Mouse (Mus musculus) CH12F3 (cell line): ENCODE results near the gene Lonp2.

Source experiments
- in situ Hi-C: fragments of 300-500 bp; cut with MboI; formaldehyde crosslinking; loops from 2 replicates; pipeline ENCODE4 v1.14.3; 2020; ENCODE audit warnings: low sequenced_read_pairs

Gene Lonp2

GRCm38 (mm10) chr8:86623911-86624731, at the start of gene Lonp2:
Gene Lonp2, plus strand, starts transcription at chr8:86624043.
- in situ Hi-C loops: no loop called here

DNA sequence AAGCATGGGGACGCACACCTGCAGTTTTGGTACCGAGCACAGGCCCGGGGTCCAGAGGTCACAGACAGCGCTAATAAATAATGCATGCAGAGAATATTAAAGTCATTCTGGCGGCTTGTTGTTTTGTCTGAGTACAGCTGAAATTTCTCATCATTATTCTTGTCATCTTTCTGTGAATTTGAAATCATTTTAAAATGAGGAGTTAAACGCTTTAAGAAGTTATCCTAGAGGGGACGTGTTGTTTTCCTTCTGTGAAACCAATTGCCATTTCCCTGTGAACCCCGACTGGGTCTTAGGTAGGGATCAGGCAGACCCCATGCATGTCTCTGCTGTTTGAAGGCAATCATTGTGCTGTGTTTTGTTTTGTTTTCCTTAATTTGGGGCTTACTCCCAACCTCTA, 46.3 kb upstream of the Lonp2 start:
- in situ Hi-C loops: loop anchor here (25.0 kb wide), 1 partner anchor 890 kb away; no protein-coding TSS in a partner anchor

DNA sequence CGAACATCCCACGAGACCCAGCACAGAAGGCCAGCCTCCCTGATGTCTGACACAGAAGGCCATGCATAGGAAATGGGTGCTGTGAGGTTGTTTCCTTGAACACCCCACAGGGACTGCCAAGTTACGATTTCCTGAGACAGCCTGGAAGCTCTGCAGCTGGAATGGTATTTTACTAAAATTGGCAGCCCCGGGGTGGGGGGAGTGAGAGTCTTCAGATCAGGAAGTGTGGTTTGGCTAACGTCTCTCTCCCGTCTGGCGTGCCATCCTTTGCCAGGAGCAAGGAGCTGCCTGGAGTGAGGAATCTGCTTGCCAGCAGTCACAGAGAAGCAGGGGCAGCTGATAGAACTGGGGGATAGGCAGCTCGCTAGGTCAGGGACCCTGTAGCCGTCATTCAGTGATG, 45.8 kb upstream of the Lonp2 start:
- in situ Hi-C loops: loop anchor here (25.0 kb wide), 1 partner anchor 891 kb away; no protein-coding TSS in a partner anchor

DNA sequence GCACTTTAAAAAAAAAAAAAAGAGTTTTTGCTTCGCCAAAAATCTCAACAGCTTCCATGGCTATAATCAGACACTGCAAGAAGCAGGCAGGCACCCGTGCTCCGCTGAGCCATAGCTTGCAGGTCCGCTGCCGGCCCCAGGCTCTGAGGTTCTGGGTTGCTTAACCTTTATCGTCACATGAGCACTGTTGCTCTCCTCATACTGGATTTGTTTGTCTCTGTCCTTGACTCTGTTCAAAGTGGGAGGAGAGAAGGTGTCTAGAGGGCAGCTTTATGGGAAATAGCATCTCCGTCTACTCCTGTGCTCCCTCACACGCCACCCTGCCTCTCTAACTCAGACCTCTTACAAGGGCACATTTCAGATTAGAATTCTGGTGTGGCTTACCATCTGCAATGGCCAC, 45.1 kb upstream of the Lonp2 start:
- in situ Hi-C loops: loop anchor here (25.0 kb wide), 1 partner anchor 891 kb away; no protein-coding TSS in a partner anchor

GRCm38 (mm10) chr8:86580458-86580857, 43.4 kb upstream of the Lonp2 start, which contains the start of gene Abcc12:
Gene Abcc12, minus strand, starts transcription at chr8:86580686.
- in situ Hi-C loops: loop anchor here (25.0 kb wide), 1 partner anchor 893 kb away; no protein-coding TSS in a partner anchor

GRCm38 (mm10) chr8:86581921-86582331, 41.9 kb upstream of the Lonp2 start:
- in situ Hi-C loops: loop anchor here (25.0 kb wide), 1 partner anchor 895 kb away; no protein-coding TSS in a partner anchor

GRCm38 (mm10) chr8:86585118-86585517, 38.7 kb upstream of the Lonp2 start:
- in situ Hi-C loops: loop anchor here (25.0 kb wide), 1 partner anchor 898 kb away; no protein-coding TSS in a partner anchor

GRCm38 (mm10) chr8:86585532-86585931, 38.3 kb upstream of the Lonp2 start:
- in situ Hi-C loops: loop anchor here (25.0 kb wide), 1 partner anchor 898 kb away; no protein-coding TSS in a partner anchor

- in situ Hi-C loops: loop anchor here (25.0 kb wide), 1 partner anchor 899 kb away; no protein-coding TSS in a partner anchor
Measured at GRCm38 (mm10) chr8:86586058-86586457, 37.8 kb upstream of the Lonp2 start.

GRCm38 (mm10) chr8:86586642-86587041, 37.2 kb upstream of the Lonp2 start:
- in situ Hi-C loops: loop anchor here (25.0 kb wide), 1 partner anchor 899 kb away; no protein-coding TSS in a partner anchor

GRCm38 (mm10) chr8:86588338-86588737, 35.5 kb upstream of the Lonp2 start:
- in situ Hi-C loops: loop anchor here (25.0 kb wide), 1 partner anchor 901 kb away; no protein-coding TSS in a partner anchor

DNA sequence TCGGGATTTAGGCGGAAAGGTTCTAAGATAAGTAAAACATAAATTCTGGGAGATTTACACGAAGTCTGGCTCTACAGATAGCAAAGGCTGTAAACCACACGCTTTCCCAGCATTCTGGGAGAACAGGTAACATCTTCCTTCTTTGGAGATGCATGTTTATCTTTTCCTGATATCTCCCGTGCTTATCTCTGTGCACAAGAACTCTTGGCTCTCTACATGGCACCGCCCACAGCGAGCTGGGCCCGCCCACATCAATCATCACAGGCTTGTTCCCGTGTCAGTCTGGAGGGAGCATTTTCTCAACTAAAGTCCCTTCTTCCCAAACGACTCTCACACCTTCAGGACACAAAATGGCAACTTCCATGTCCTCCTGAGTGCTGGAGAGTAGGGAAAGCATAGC, 30.7 kb upstream of the Lonp2 start:
- in situ Hi-C loops: loop anchor here (25.0 kb wide), 1 partner anchor 906 kb away; no protein-coding TSS in a partner anchor

DNA sequence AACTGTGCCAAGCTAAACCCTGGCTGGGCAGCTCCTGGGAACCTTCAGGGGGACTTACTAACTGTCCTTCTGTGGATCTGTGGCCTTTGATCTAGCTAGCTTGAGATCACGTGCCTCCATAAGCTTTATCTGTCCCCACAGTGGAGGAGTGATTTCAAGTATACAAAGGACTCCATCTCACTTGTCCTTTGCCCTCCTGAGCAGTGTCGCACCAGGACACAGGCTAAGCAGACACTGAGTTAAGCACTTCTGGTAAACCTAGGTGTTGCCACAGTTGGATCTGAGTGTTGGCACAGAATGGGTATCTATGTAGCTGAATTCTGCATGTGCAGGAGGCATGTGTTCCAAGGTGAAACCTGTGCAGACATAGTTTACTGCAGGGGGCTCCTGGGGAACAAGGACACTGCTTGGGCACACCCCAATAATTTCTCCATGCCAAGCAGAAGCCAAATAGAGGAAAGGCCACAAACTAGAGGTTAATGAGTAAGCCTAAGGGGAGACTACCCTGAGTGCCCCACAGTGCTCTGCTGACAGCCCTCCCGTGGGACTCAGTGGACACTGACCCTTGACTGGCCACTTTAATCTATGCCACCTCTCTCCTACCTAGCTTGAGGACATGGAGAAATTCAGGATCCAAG, 29.6 kb upstream of the Lonp2 start:
- in situ Hi-C loops: loop anchor here (25.0 kb wide), 1 partner anchor 907 kb away; no protein-coding TSS in a partner anchor

DNA sequence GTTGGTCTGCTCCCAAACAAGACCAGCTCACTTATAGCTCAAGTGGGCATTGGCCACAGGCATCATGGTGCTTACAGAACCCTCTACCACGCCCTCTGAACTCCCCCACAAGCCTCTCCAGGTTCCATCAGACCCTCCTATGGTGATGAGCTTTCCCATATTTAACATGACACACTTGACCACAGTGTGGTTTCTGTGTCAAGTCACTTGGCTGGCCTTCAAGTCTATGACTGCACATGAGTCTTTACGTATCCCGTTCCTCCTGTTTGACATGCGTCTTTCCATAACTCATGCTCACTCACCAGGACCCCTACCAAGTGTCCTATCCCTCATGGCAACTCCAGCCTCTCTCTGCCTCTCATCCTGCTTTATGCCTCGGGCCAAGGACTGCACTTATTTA, 28.2 kb upstream of the Lonp2 start:
- in situ Hi-C loops: loop anchor here (25.0 kb wide), 1 partner anchor 908 kb away; no protein-coding TSS in a partner anchor

GRCm38 (mm10) chr8:86597681-86598080, 26.2 kb upstream of the Lonp2 start:
- in situ Hi-C loops: loop anchor here (25.0 kb wide), 1 partner anchor 910 kb away; no protein-coding TSS in a partner anchor

GRCm38 (mm10) chr8:86599299-86599698, 24.5 kb upstream of the Lonp2 start:
- in situ Hi-C loops: loop anchor here (25.0 kb wide), 1 partner anchor 912 kb away; no protein-coding TSS in a partner anchor

- in situ Hi-C loops: no loop called here
Measured at GRCm38 (mm10) chr8:86600311-86600710, 23.5 kb upstream of the Lonp2 start.

GRCm38 (mm10) chr8:86603174-86603573, 20.7 kb upstream of the Lonp2 start:
- in situ Hi-C loops: no loop called here

DNA sequence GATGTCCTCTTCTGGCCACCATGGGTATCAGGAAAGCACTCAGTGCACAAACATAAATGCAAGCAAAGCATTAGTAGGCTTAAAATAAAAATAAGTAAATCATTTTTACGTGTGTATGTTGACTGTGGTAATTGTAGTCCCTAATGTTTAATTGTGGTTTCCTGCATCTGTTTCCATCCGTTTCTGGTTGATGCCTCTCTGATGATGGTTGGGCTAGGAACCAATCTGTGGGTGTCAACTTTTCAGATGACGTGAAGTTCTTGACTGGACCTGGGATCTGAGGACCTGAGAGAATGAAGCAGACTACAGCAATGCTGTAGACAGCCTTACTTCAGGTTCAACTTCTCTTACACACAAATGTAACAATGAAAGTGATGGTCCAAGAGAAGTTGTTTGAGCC, 19.2 kb upstream of the Lonp2 start:
- in situ Hi-C loops: no loop called here

- in situ Hi-C loops: no loop called here
Measured at GRCm38 (mm10) chr8:86613798-86614197, 10.0 kb upstream of the Lonp2 start.
